In the genomic region with DNA sequence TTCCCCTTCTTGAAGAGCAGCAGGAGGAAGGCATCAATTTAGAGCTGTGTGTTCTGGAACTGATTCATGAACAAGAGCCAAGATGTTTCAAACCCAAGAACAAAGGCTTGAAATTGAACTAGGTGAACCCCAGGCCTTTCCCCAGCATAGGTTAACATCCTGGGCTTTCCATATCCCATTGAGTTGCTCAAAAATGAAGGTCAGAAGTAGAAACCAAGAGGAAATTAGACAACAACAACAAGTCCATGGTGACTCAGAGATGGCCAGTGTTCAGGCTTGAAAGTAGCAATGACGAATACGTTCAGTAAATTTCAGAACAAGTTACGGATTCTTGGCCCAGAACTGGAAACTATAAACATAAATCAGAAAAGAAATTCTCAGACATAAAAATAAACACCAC, we compare ENCODE assay signal across 24 mouse cellular contexts. TPM values are rescaled to one million over a fixed set of nuclear protein-coding genes. Genes with fewer than 3 reads are reported as not detected.
DNase-seq lines count a peak whose midpoint lies in the region; ATAC-seq and TF ChIP-seq lines count a peak whose summit lies in the region.
"Had no signal": no experiment of that assay in that cellular context is flagged by ENCODE, and none has a peak within 500 bp of the region (broad histone marks: within the 10 kb centered on the region; RNA-seq: fewer than 3 reads in every experiment).

No protein-coding gene starts in this region.

- DNase-seq in adrenal gland, adult 2 months: peak; percentile 16
- DNase-seq in adrenal gland, postnatal 36 days: no peak
- DNase-seq in kidney, postnatal 0 days (ENCODE audit: low spot score): peak; percentile 80
- DNase-seq in kidney, adult 11 months: no peak
- DNase-seq in kidney, postnatal 14 days: peak; percentile 9
- DNase-seq in kidney, adult 18-20 months: no peak
- DNase-seq: adrenal gland, postnatal 10 days; adrenal gland, postnatal 25 days; B cell, adult 2 months; cerebellum, adult 11-12 months; cerebellum, adult 2 months; cerebellum, adult 9-10 months; cerebellum, postnatal 10 days; cerebellum, postnatal 25 days; forebrain, postnatal 0 days had no signal

- H3K27me3 ChIP-seq in kidney, postnatal 0 days (ENCODE audit: insufficient read depth, low read length): no peaks in the 10 kb centered on the region
- H3K27me3 ChIP-seq: CH12.LX; embryonic facial prominence, embryonic 12.5 days; forebrain, embryonic 13.5 days; forebrain, embryonic 15.5 days; Patski had no signal

- peak; percentile 46; the same call in 1 of the 2 replicates for ATAC-seq in kidney, postnatal 0 days (replicated peaks; ENCODE audit: low FRiP score, low read depth)
- ATAC-seq: activated CD4-positive, CD25-positive, alpha-beta regulatory T cell, adult 4 months; CD4-positive, CD25-positive, alpha-beta regulatory T cell, adult 4 months; forebrain, embryonic 13.5 days; forebrain, embryonic 15.5 days; forebrain, postnatal 0 days; Patski had no signal

- 69% methylated on average over 3 of the region's 3 CpGs for WGBS in kidney, postnatal 0 days

- H3K9me3 ChIP-seq in kidney, postnatal 0 days (replicated peaks; ENCODE audit: low read length): no peaks in the 10 kb centered on the region; the same call in 1 of the 2 replicates
- H3K9me3 ChIP-seq: embryonic facial prominence, embryonic 10.5 days; embryonic facial prominence, embryonic 12.5 days; forebrain, embryonic 13.5 days; forebrain, embryonic 15.5 days had no signal

- no peaks in the 10 kb centered on the region for H3K4me1 ChIP-seq in kidney, postnatal 0 days (replicated peaks; ENCODE audit: insufficient read depth, low read length)
- H3K4me1 ChIP-seq: forebrain, embryonic 15.5 days had no signal

- no peak overlapping the region for H3K27ac ChIP-seq in kidney, postnatal 0 days
- H3K27ac ChIP-seq: embryonic facial prominence, embryonic 10.5 days; embryonic facial prominence, embryonic 12.5 days; forebrain, embryonic 13.5 days; forebrain, embryonic 15.5 days had no signal

- H3K4me3 ChIP-seq in kidney, postnatal 0 days (replicated peaks; ENCODE audit: low read depth, low read length): no peak overlapping the region
- H3K4me3 ChIP-seq: embryonic facial prominence, embryonic 10.5 days; embryonic facial prominence, embryonic 12.5 days; forebrain, embryonic 13.5 days; forebrain, embryonic 15.5 days had no signal

- H3K36me3 ChIP-seq in kidney, postnatal 0 days (ENCODE audit: insufficient read depth, low read length): no peaks in the 10 kb centered on the region
- H3K36me3 ChIP-seq: embryonic facial prominence, embryonic 10.5 days; embryonic facial prominence, embryonic 12.5 days; forebrain, embryonic 15.5 days; G1E had no signal

- no peak for TF ChIP-seq CTCF in kidney, postnatal 0 days (IDR thresholded peaks at IDR 0.05; ENCODE audit: low read depth)

- H3K4me2 ChIP-seq in kidney, postnatal 0 days (ENCODE audit: low read length): no peak overlapping the region
- H3K4me2 ChIP-seq: embryonic facial prominence, embryonic 12.5 days; forebrain, embryonic 13.5 days; forebrain, embryonic 15.5 days had no signal

- H3K9ac ChIP-seq in kidney, postnatal 0 days (ENCODE audit: low read depth, low read length): no peak overlapping the region
- H3K9ac ChIP-seq: embryonic facial prominence, embryonic 12.5 days; forebrain, embryonic 13.5 days; forebrain, embryonic 15.5 days; forebrain, postnatal 0 days had no signal

RNA-seq across cellular contexts. Expression of gene Ajap1, which starts 37.3 kb away (rescaled TPM):
- total RNA-seq in adrenal gland, adult 2 months (2021): 1 to 10 TPM; 1.4 to 9.9 TPM
- polyA plus RNA-seq in adrenal gland, adult 2 months (2012; rRNA removed): 8.2 and 9.0 TPM in 2 replicates
- total RNA-seq in adrenal gland, postnatal 36 days (2021): 1 to 10 TPM; 1.2 to 9.5 TPM
- 6.3 and 6.9 TPM in 2 replicates for polyA plus RNA-seq in kidney, postnatal 0 days (2015; fragmentation: Nextera tagmentation; extraction: Ambion mirVana)
- total RNA-seq: CH12.LX had no signal
- polyA plus RNA-seq: activated CD4-positive, CD25-positive, alpha-beta regulatory T cell, adult 4 months; CD4-positive, CD25-positive, alpha-beta regulatory T cell, adult 4 months; G1E; Patski had no signal

Comparison
In these comparisons a context has a peak if more than half of its experiments do, and no peak if none do; other contexts are left out.
1. DNase-seq: peak in adrenal gland, adult 2 months (single experiment), kidney, postnatal 0 days (single experiment) and kidney, postnatal 14 days (single experiment); none in adrenal gland, postnatal 36 days (0 of 2), kidney, adult 11 months (single experiment) and kidney, adult 18-20 months (single experiment).